Mouse (Mus musculus) hindbrain, postnatal 0 days (tissue): Measurements from ENCODE around the gene Ptprm. TPM values are rescaled to one million over a fixed set of nuclear protein-coding genes. Genes with fewer than 3 reads are reported as not detected.

Source experiments
- ATAC-seq: fragments of 200-750 bp; cut with Nextera tagmentation; 2 replicates; pipeline ENCODE4 v1.8.0; 2017; ENCODE audit warnings: mild to moderate bottlenecking, moderate TSS enrichment, moderate library complexity
- DNase-seq: peaks from one replicate; pipeline ENCODE4 v3.0.0-alpha.2; 2015; ENCODE audit warnings: low spot score
- H3K27ac ChIP-seq: fragments of 300-500 bp; sonication (generic); 2 replicates; pipeline ENCODE4 v1.5.1; 2014; ENCODE audit warnings: mild to moderate bottlenecking
- H3K27me3 ChIP-seq: fragments of 300-500 bp; sonication (generic); 2 replicates; pipeline ENCODE4 v1.6.1; 2014; ENCODE audit warnings: low read length, mixed read lengths; ENCODE audit not compliant: insufficient read depth
- H3K36me3 ChIP-seq: fragments of 300-500 bp; sonication (generic); 2 replicates; pipeline ENCODE4 v1.6.1; 2014; ENCODE audit warnings: low read length, mixed read lengths; ENCODE audit not compliant: insufficient read depth
- H3K4me1 ChIP-seq: fragments of 300-500 bp; sonication (generic); 2 replicates; pipeline ENCODE4 v1.6.1; 2014; ENCODE audit warnings: antibody characterized with exemption, low read length, mixed read lengths; ENCODE audit not compliant: insufficient read depth
- H3K4me2 ChIP-seq: fragments of 300-500 bp; sonication (generic); 2 replicates; pipeline ENCODE4 v1.6.1; 2014; ENCODE audit warnings: low read depth, mild to moderate bottlenecking, low read length, moderate library complexity, mixed read lengths
- H3K4me3 ChIP-seq: fragments of 300-500 bp; sonication (generic); 2 replicates; pipeline ENCODE4 v1.5.1; 2014; ENCODE audit warnings: low read length
- H3K9ac ChIP-seq: fragments of 300-500 bp; sonication (generic); replicated peaks from 2 replicates; pipeline ENCODE4 v1.6.1; 2014; ENCODE audit warnings: mild to moderate bottlenecking, low read length, moderate library complexity, mixed read lengths
- H3K9me3 ChIP-seq: fragments of 300-500 bp; sonication (generic); 2 replicates; pipeline ENCODE4 v1.6.1; 2016; ENCODE audit warnings: low read length, mixed read lengths
- CTCF ChIP-seq: IDR thresholded peaks from 2 replicates; pipeline ENCODE4 v1.5.1; 2016; ENCODE audit warnings: antibody characterized with exemption, control low read depth, low read depth
- WGBS: fragments of 180-500 bp; shearing (Covaris S2); extraction: QIAGEN DNeasy Blood & Tissue Kit; methylation state at CpG from one replicate; pipeline ENCODE4 v1.1.7; 2014; 5-methylcytosine and 5-hydroxymethylcytosine counted together
- polyA plus RNA-seq: library from polyadenylated mRNA; unstranded; fragments of >200 nt; fragmentation: Nextera tagmentation; extraction: Ambion mirVana; gene quantifications from 2 replicates; pipeline ENCODE4 v1.2.1, GENCODE M21; 2015
- total RNA-seq: library from RNA; depleted of rRNA; stranded (reverse); fragments of >200 nt; gene quantifications from 2 replicates; pipeline ENCODE4 v1.2.3, GENCODE M21; 2014

Ptprm gene
- total and polyA plus RNA-seq, 2 experiments from 2014 or later, result 19.3 to 52.4 TPM

GRCm38 (mm10) chr17:67260016-67260415 is 94.2 kb downstream of the Ptprm start:
- no peak for TF ChIP-seq CTCF
- no peaks in the 10 kb centered on the region for H3K36me3 ChIP-seq
- no peak overlapping the region for H3K9ac ChIP-seq
- DNase-seq, result no peak
- H3K9me3 ChIP-seq, result no peaks in the 10 kb centered on the region
- H3K4me2 ChIP-seq, result no peak overlapping the region
- H3K4me3 ChIP-seq, result no peak overlapping the region
- H3K27ac ChIP-seq, result no peak overlapping the region
- ATAC-seq, result no peak
- 81% methylated on average over 4 of the region's 4 CpGs for WGBS
- no peaks in the 10 kb centered on the region for H3K4me1 ChIP-seq
- no peaks in the 10 kb centered on the region for H3K27me3 ChIP-seq

GRCm38 (mm10) chr17:67257780-67258179 is 96.5 kb downstream of the Ptprm start:
- no peaks in the 10 kb centered on the region for H3K9me3 ChIP-seq
- no peak overlapping the region for H3K4me3 ChIP-seq
- no peaks in the 10 kb centered on the region for H3K36me3 ChIP-seq
- 91% methylated on average over 5 of the region's 5 CpGs for WGBS
- no peak overlapping the region for H3K4me2 ChIP-seq
- no peak for ATAC-seq
- no peaks in the 10 kb centered on the region for H3K27me3 ChIP-seq
- no peaks in the 10 kb centered on the region for H3K4me1 ChIP-seq
- no peak for TF ChIP-seq CTCF
- H3K9ac ChIP-seq, result no peak overlapping the region
- DNase-seq, result no peak
- H3K27ac ChIP-seq, result no peak overlapping the region

DNA sequence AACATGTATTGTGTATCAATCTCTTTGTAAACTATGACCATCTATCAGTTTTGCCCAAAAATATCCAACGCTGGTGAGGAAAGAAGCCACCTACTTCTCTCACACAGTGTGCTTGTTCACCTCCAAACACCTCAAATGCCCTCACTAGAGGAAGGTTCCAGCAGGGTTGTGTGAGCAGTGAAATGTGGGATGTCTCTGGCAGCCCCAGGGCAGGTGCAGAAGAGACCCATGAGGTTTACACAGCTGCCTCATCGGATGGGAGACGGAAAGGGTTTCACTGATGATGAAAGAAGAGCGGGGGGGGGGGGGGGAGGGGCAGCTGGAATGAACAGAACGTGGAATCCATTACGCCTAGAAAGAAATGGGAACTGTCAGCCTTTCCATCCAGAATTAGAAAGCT is 98.1 kb downstream of the Ptprm start:
- Histone ChIP-seq H3K36me3 (no peaks in the 10 kb centered on the region), H3K27ac (no peak overlapping the region), H3K4me1 (no peaks in the 10 kb centered on the region), H3K4me2 (no peak overlapping the region), H3K27me3 (no peaks in the 10 kb centered on the region), H3K9ac (no peak overlapping the region), H3K4me3 (no peak overlapping the region), H3K9me3 (no peaks in the 10 kb centered on the region)
- ATAC-seq, result no peak
- 73% methylated on average over 5 of the region's 6 CpGs for WGBS
- no peak for DNase-seq
- no peak for TF ChIP-seq CTCF

- TF ChIP-seq CTCF, result no peak
- no peaks in the 10 kb centered on the region for H3K4me1 ChIP-seq
- H3K9me3 ChIP-seq, result no peaks in the 10 kb centered on the region
- H3K4me2 ChIP-seq, result no peak overlapping the region
- H3K27me3 ChIP-seq, result no peaks in the 10 kb centered on the region
- no peaks in the 10 kb centered on the region for H3K36me3 ChIP-seq
- DNase-seq, result no peak
- H3K27ac ChIP-seq, result no peak overlapping the region
- ATAC-seq, result no peak
- no peak overlapping the region for H3K4me3 ChIP-seq
- 66% methylated on average over 4 of the region's 4 CpGs for WGBS
- H3K9ac ChIP-seq, result no peak overlapping the region
Observed at GRCm38 (mm10) chr17:67253445-67253844, 100.8 kb downstream of the Ptprm start.

GRCm38 (mm10) chr17:67252992-67253391 is 101.3 kb downstream of the Ptprm start:
- H3K9me3 ChIP-seq, result no peaks in the 10 kb centered on the region
- no peak overlapping the region for H3K27ac ChIP-seq
- no peaks in the 10 kb centered on the region for H3K36me3 ChIP-seq
- no peaks in the 10 kb centered on the region for H3K4me1 ChIP-seq
- no peak overlapping the region for H3K4me3 ChIP-seq
- TF ChIP-seq CTCF, result no peak
- no peak for ATAC-seq
- no peaks in the 10 kb centered on the region for H3K27me3 ChIP-seq
- no peak overlapping the region for H3K9ac ChIP-seq
- WGBS, result 69% methylated on average over 6 of the region's 6 CpGs
- no peak overlapping the region for H3K4me2 ChIP-seq
- no peak for DNase-seq

GRCm38 (mm10) chr17:67245273-67245875 is 108.9 kb downstream of the Ptprm start:
- no peak overlapping the region for H3K27ac ChIP-seq
- no peak for TF ChIP-seq CTCF
- no peak for DNase-seq
- 0 out of 2 replicates have a peak, but pooled peaks cover 3% of the 10 kb centered on the region for H3K4me1 ChIP-seq
- no peak overlapping the region for H3K9ac ChIP-seq
- no peak overlapping the region for H3K4me3 ChIP-seq
- WGBS, result 71% methylated on average over 4 of the region's 4 CpGs
- no peaks in the 10 kb centered on the region for H3K27me3 ChIP-seq
- no peak overlapping the region for H3K4me2 ChIP-seq
- ATAC-seq, result no peak
- H3K9me3 ChIP-seq, result no peaks in the 10 kb centered on the region
- no peaks in the 10 kb centered on the region for H3K36me3 ChIP-seq

- ATAC-seq, result no peak
- H3K4me2 ChIP-seq, result no peak overlapping the region
- no peaks in the 10 kb centered on the region for H3K36me3 ChIP-seq
- 0 out of 2 replicates have a peak, but pooled peaks cover 3% of the 10 kb centered on the region for H3K4me1 ChIP-seq
- H3K9ac ChIP-seq, result no peak overlapping the region
- H3K4me3 ChIP-seq, result no peak overlapping the region
- no peaks in the 10 kb centered on the region for H3K27me3 ChIP-seq
- no peak overlapping the region for H3K27ac ChIP-seq
- 49% methylated on average over 12 of the region's 12 CpGs for WGBS
- TF ChIP-seq CTCF, result no peak
- H3K9me3 ChIP-seq, result no peaks in the 10 kb centered on the region
- no peak for DNase-seq
Observed at GRCm38 (mm10) chr17:67242774-67243495, 111.3 kb downstream of the Ptprm start.
